Mouse (Mus musculus): Measurements from ENCODE around the gene Sdcbp2. TPM values are rescaled to one million over a fixed set of nuclear protein-coding genes. Genes with fewer than 3 reads are reported as not detected.

Sdcbp2 gene
- polyA plus RNA-seq, 1 experiment from 2014 or later, result 0.58 TPM

- Histone ChIP-seq H3K4me1 (ENCODE audit: control insufficient read depth, insufficient read depth, low read depth, low read length) (peaks cover 4% of the 10 kb centered on the region), H3K4me2 (ENCODE audit: low read length) (no peak overlapping the region), H3K9ac (ENCODE audit: low read depth, low read length) (no peak overlapping the region), H3K9me3 (ENCODE audit: control insufficient read depth, low read length) (no peaks in the 10 kb centered on the region), H3K27me3 (replicated peaks; ENCODE audit: control insufficient read depth, insufficient read depth, low read length) (no peaks in the 10 kb centered on the region), H3K36me3 (ENCODE audit: control insufficient read depth, insufficient read depth, low read length) (no peaks in the 10 kb centered on the region), H3K27ac (ENCODE audit: low read depth, low read length) (no peak overlapping the region), H3K4me3 (ENCODE audit: low read length) (no peak overlapping the region)
- no peak for ATAC-seq
- WGBS, result 7% methylated on average over 1 of the region's 1 CpGs
These were observed 8.5 kb downstream of the Sdcbp2 start for GRCm38 (mm10) chr2:151580945-151581344.

- Histone ChIP-seq H3K27ac (ENCODE audit: low read depth, low read length) (no peak overlapping the region), H3K36me3 (ENCODE audit: control insufficient read depth, insufficient read depth, low read length) (no peaks in the 10 kb centered on the region), H3K9ac (ENCODE audit: low read depth, low read length) (no peak overlapping the region), H3K4me2 (ENCODE audit: low read length) (no peak overlapping the region), H3K4me1 (ENCODE audit: control insufficient read depth, insufficient read depth, low read depth, low read length) (no peaks in the 10 kb centered on the region), H3K9me3 (ENCODE audit: control insufficient read depth, low read length) (no peaks in the 10 kb centered on the region), H3K4me3 (ENCODE audit: low read length) (no peak overlapping the region), H3K27me3 (replicated peaks; ENCODE audit: control insufficient read depth, insufficient read depth, low read length) (no peaks in the 10 kb centered on the region)
- 67% methylated on average over 3 of the region's 3 CpGs for WGBS
- no peak for ATAC-seq
These were observed 13.5 kb downstream of the Sdcbp2 start for GRCm38 (mm10) chr2:151585934-151586333.

DNA sequence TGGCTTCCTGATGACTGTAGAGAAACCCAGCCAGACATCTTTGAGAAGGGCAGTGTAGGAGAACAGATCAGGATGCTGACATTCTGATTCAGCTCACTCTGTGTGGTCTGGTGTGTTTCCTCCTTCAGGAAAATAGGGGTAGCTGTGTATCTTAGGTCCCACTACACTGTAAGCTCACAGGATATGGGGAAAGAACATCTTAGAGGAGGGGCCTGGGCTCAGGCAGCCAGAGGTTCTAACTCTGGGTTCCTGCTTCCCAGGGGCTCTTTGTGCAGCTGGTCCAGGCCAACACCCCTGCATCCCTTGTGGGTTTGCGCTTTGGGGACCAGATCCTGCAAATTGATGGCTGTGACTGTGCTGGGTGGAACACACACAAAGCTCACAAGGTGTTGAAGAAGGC, 14.4 kb downstream of the Sdcbp2 start:
- H3K36me3 ChIP-seq (ENCODE audit: control insufficient read depth, insufficient read depth, low read length), result no peaks in the 10 kb centered on the region
- no peak overlapping the region for H3K9ac ChIP-seq (ENCODE audit: low read depth, low read length)
- H3K9me3 ChIP-seq (ENCODE audit: control insufficient read depth, low read length), result no peaks in the 10 kb centered on the region
- no peak overlapping the region for H3K4me2 ChIP-seq (ENCODE audit: low read length)
- no peaks in the 10 kb centered on the region for H3K27me3 ChIP-seq (replicated peaks; ENCODE audit: control insufficient read depth, insufficient read depth, low read length)
- H3K27ac ChIP-seq (ENCODE audit: low read depth, low read length), result no peak overlapping the region
- WGBS, result 92% methylated on average over 1 of the region's 1 CpGs
- ATAC-seq, result no peak
- no peak overlapping the region for H3K4me3 ChIP-seq (ENCODE audit: low read length)
- no peaks in the 10 kb centered on the region for H3K4me1 ChIP-seq (ENCODE audit: control insufficient read depth, insufficient read depth, low read depth, low read length)

DNA sequence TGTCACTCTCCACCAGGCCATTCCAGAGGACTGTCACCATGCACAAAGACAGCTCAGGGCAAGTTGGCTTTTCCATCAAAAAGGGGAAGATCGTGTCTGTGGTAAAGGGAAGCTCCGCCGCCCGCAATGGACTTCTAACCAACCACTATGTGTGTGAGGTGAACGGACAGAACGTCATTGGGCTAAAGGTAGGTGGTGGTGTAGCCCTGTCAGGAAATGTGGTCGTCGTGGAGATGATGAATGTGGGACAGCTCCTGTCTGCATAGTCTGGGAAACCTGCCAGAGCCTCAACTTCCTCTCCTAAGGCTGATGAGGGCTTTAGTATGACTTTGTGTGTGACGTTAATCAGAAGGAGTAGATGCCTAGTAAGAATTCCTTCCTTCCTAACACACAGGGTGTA, 14.9 kb downstream of the Sdcbp2 start:
- H3K36me3 ChIP-seq (ENCODE audit: control insufficient read depth, insufficient read depth, low read length), result no peaks in the 10 kb centered on the region
- no peaks in the 10 kb centered on the region for H3K27me3 ChIP-seq (replicated peaks; ENCODE audit: control insufficient read depth, insufficient read depth, low read length)
- ATAC-seq, result no peak
- 80% methylated on average over 9 of the region's 9 CpGs for WGBS
- no peak overlapping the region for H3K4me3 ChIP-seq (ENCODE audit: low read length)
- H3K4me2 ChIP-seq (ENCODE audit: low read length), result no peak overlapping the region
- H3K27ac ChIP-seq (ENCODE audit: low read depth, low read length), result no peak overlapping the region
- H3K9ac ChIP-seq (ENCODE audit: low read depth, low read length), result no peak overlapping the region
- no peaks in the 10 kb centered on the region for H3K9me3 ChIP-seq (ENCODE audit: control insufficient read depth, low read length)
- no peaks in the 10 kb centered on the region for H3K4me1 ChIP-seq (ENCODE audit: control insufficient read depth, insufficient read depth, low read depth, low read length)

- 87% methylated on average over 2 of the region's 2 CpGs for WGBS
- no peak for ATAC-seq
- peaks cover 12% of the 10 kb centered on the region for H3K36me3 ChIP-seq (ENCODE audit: control insufficient read depth, insufficient read depth, low read length)
These were observed 25.6 kb downstream of the Sdcbp2 start for GRCm38 (mm10) chr2:151598068-151598467.

DNA sequence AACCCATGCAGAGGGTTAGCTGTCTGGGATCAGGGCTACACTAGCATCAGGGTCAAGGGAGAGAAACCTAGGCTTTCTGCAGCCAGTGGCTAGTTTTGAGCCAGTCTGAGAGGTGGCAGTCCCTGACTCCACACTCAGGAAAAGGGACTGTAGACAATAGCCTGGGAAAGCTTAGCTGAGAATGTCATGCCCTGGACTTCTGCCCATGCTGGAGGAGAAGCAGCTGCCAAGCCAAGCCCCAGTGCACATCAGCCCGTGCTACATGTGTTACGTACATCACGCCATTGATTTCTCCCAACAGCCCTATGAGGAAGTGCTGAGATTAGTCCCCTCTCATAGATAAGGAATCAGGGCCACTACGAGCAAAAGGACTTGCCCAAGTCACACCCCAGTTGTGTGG, 29.7 kb downstream of the Sdcbp2 start:
- H3K27ac ChIP-seq (ENCODE audit: low read depth, low read length), result peak overlapping the region; percentile 4; the same call in 1 of the 2 replicates
- ATAC-seq, result no peak
- H3K4me2 ChIP-seq (ENCODE audit: low read length), result no peak overlapping the region
- H3K27me3 ChIP-seq (replicated peaks; ENCODE audit: control insufficient read depth, insufficient read depth, low read length), result no peaks in the 10 kb centered on the region
- H3K4me1 ChIP-seq (ENCODE audit: control insufficient read depth, insufficient read depth, low read depth, low read length), result peaks cover 30% of the 10 kb centered on the region
- H3K9ac ChIP-seq (ENCODE audit: low read depth, low read length), result no peak overlapping the region
- H3K4me3 ChIP-seq (ENCODE audit: low read length), result no peak overlapping the region
- WGBS, result 65% methylated on average over 4 of the region's 4 CpGs
- no peaks in the 10 kb centered on the region for H3K9me3 ChIP-seq (ENCODE audit: control insufficient read depth, low read length)
- peaks cover under 1% of the 10 kb centered on the region; the same call in 1 of the 2 replicates for H3K36me3 ChIP-seq (ENCODE audit: control insufficient read depth, insufficient read depth, low read length)

More at GRCm38 (mm10) chr2:151598068-151598467, 25.6 kb downstream of the Sdcbp2 start:
- no peak overlapping the region for H3K4me3 ChIP-seq (ENCODE audit: low read length)
- peaks cover 9% of the 10 kb centered on the region for H3K4me1 ChIP-seq (ENCODE audit: control insufficient read depth, insufficient read depth, low read depth, low read length)
- H3K27me3 ChIP-seq (replicated peaks; ENCODE audit: control insufficient read depth, insufficient read depth, low read length), result no peaks in the 10 kb centered on the region
- no peak overlapping the region for H3K9ac ChIP-seq (ENCODE audit: low read depth, low read length)
- H3K9me3 ChIP-seq (ENCODE audit: control insufficient read depth, low read length), result no peaks in the 10 kb centered on the region
- no peak overlapping the region for H3K27ac ChIP-seq (ENCODE audit: low read depth, low read length)
- no peak overlapping the region for H3K4me2 ChIP-seq (ENCODE audit: low read length)

DNA sequence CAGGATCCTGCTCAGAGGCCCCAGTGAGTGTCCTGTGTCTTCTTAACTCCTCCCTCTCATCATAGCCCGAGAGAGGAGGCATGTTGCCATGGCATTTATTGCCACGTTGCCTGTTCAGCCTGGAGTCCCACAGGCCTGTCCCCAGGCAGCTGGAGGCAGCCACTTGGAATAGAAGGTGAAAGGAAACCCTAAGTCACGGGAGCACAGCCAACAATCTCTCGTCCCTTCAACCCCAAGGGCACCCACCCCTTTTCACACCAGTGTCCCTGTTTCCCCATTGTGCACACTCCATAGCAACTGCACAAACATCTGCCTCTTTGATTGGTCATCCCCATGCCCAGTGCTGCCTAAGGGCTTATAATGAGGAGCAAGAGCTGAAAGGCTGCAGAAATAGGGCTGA, 31.2 kb downstream of the Sdcbp2 start:
- ATAC-seq, result peak; percentile 83
- Histone ChIP-seq H3K4me3 (ENCODE audit: low read length) (no peak overlapping the region), H3K27ac (ENCODE audit: low read depth, low read length) (peak overlapping the region; percentile 64; the same call in 1 of the 2 replicates), H3K9ac (ENCODE audit: low read depth, low read length) (0 out of 2 replicates have a peak overlapping the region, but pooled peaks have one; percentile 8), H3K4me1 (ENCODE audit: control insufficient read depth, insufficient read depth, low read depth, low read length) (peaks cover 30% of the 10 kb centered on the region), H3K27me3 (replicated peaks; ENCODE audit: control insufficient read depth, insufficient read depth, low read length) (no peaks in the 10 kb centered on the region), H3K9me3 (ENCODE audit: control insufficient read depth, low read length) (no peaks in the 10 kb centered on the region), H3K4me2 (ENCODE audit: low read length) (no peak overlapping the region), H3K36me3 (ENCODE audit: control insufficient read depth, insufficient read depth, low read length) (no peaks in the 10 kb centered on the region)
- WGBS, result 3% methylated on average over 4 of the region's 4 CpGs

DNA sequence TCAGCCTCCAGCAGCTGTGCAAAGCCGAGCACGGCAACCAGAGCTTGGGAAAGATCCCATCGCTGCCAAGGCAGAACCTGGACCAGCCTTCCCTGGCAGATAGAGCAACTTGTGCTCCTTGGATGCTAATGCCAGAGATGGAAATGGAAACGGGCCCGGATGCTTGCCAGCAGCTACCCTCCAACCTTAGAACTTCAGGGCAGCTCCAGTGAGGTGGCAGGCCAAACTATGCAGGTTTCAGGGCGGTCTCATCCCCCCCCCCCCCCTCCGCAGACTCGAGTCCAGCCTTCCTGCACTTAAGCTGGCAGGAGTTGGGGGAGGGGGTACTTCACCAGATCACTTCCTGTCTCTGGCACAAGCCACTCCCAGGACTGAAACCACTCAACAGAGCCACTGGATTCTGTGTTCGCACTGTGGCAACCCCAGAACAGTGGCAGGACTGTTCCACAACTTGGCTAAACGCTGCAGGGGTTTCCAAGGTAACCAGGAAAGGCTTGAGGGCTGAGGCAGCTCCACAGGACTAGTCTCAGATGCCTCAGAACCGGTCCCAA, 33.1 kb downstream of the Sdcbp2 start:
- 41% methylated on average over 8 of the region's 11 CpGs for WGBS
- peak; percentile 81 for ATAC-seq
- no peaks in the 10 kb centered on the region for H3K9me3 ChIP-seq (ENCODE audit: control insufficient read depth, low read length)
- no peak overlapping the region for H3K4me2 ChIP-seq (ENCODE audit: low read length)
- H3K4me1 ChIP-seq (ENCODE audit: control insufficient read depth, insufficient read depth, low read depth, low read length), result peaks cover 33% of the 10 kb centered on the region
- H3K36me3 ChIP-seq (ENCODE audit: control insufficient read depth, insufficient read depth, low read length), result no peaks in the 10 kb centered on the region
- no peak overlapping the region for H3K9ac ChIP-seq (ENCODE audit: low read depth, low read length)
- peak overlapping the region; percentile 51 for H3K27ac ChIP-seq (ENCODE audit: low read depth, low read length)
- no peaks in the 10 kb centered on the region for H3K27me3 ChIP-seq (replicated peaks; ENCODE audit: control insufficient read depth, insufficient read depth, low read length)
- H3K4me3 ChIP-seq (ENCODE audit: low read length), result no peak overlapping the region

GRCm38 (mm10) chr2:151608435-151608834, 36.0 kb downstream of the Sdcbp2 start:
- no peaks in the 10 kb centered on the region for H3K27me3 ChIP-seq (replicated peaks; ENCODE audit: control insufficient read depth, insufficient read depth, low read length)
- 63% methylated on average over 1 of the region's 1 CpGs for WGBS

More at GRCm38 (mm10) chr2:151608435-151608834, 36.0 kb downstream of the Sdcbp2 start:
- ATAC-seq, result no peak
- H3K27ac ChIP-seq (ENCODE audit: low read depth, low read length), result no peak overlapping the region
- H3K4me2 ChIP-seq (ENCODE audit: low read length), result no peak overlapping the region
- no peak overlapping the region for H3K9ac ChIP-seq (ENCODE audit: low read depth, low read length)
- H3K36me3 ChIP-seq (ENCODE audit: control insufficient read depth, insufficient read depth, low read length), result no peaks in the 10 kb centered on the region
- H3K9me3 ChIP-seq (ENCODE audit: control insufficient read depth, low read length), result no peaks in the 10 kb centered on the region
- no peak overlapping the region for H3K4me3 ChIP-seq (ENCODE audit: low read length)
- peaks cover 20% of the 10 kb centered on the region for H3K4me1 ChIP-seq (ENCODE audit: control insufficient read depth, insufficient read depth, low read depth, low read length)
